Mouse (Mus musculus) megakaryocyte, embryonic 14.5 days (primary cell): ENCODE results near the gene Tmem175. TPM values are rescaled to one million over a fixed set of nuclear protein-coding genes. Genes with fewer than 3 reads are reported as not detected.

Experiments
- H3K27me3 ChIP-seq: replicated peaks from 2 replicates; pipeline ENCODE3; 2012; ENCODE audit warnings: inconsistent platforms
- H3K36me3 ChIP-seq: replicated peaks from 2 replicates; pipeline ENCODE3; 2012; ENCODE audit warnings: low read length, inconsistent platforms, mixed read lengths
- H3K4me1 ChIP-seq: 2 replicates; pipeline ENCODE4 v1.6.1; 2012; ENCODE audit warnings: inconsistent platforms
- H3K4me3 ChIP-seq: replicated peaks from 2 replicates; pipeline ENCODE3; 2012; ENCODE audit warnings: moderate library complexity, mild to moderate bottlenecking, inconsistent platforms
- H3K9me3 ChIP-seq: 2 replicates; pipeline ENCODE4 v1.6.1; 2012; ENCODE audit warnings: inconsistent platforms
- FLI1 ChIP-seq: IDR thresholded peaks from 2 replicates; pipeline ENCODE4 v1.6.1; 2012; ENCODE audit warnings: low read length, inconsistent platforms, mixed read lengths
- GATA1 ChIP-seq: IDR thresholded peaks from 3 replicates; pipeline ENCODE4 v1.6.1; 2012; ENCODE audit warnings: mixed read lengths, low read length, inconsistent platforms, borderline replicate concordance
- polyA plus RNA-seq: library from polyadenylated mRNA; stranded (reverse); fragments of >175 nt; gene quantifications from 2 replicates; pipeline ENCODE4 v1.2.3, GENCODE M21; 2012; ENCODE audit warnings: low replicate concordance; ENCODE audit not compliant: insufficient read depth

The Tmem175 gene
- polyA plus RNA-seq, 1 experiment = 2.8 TPM

DNA sequence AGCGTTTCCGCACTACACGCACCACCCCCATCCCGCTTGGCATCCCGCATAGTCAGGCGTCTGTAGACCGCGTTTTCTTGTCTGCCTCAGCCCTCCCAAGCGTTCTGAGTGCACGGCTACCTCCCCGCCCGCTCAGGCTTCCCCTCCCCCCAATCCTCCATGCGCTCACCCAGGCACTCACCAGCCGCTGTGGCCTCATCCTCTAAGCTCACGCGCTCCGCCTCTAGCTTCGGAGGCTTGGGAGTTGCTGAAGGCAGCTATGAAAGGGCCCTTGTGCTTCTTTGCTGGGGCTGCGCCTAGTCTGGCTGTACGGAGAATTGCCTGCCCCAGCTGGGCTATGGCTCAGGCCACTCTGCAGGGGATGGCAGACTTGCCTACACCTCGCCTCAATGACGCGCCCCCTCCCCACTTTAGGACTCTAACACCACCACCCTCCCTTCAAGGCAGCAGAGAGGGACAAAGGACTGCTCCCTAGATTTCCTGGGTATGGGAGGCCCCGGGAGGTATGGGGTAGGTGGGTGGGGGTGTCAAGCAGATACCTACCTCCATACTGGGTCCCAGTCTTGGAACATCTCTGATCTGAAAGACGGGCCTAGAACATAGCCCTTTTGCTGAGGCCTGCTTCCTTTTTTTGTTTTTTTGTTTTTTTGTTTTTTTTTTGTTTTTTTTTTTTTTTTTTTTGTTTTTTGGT is 48.2 kb downstream of the Tmem175 start:
- H3K36me3 ChIP-seq = peaks cover 31% of the 10 kb centered on the region
- H3K4me3 ChIP-seq = no peak overlapping the region
- H3K27me3 ChIP-seq = no peaks in the 10 kb centered on the region
- no peak for TF ChIP-seq GATA1
- no peak for TF ChIP-seq FLI1
- no peaks in the 10 kb centered on the region for H3K9me3 ChIP-seq
- H3K4me1 ChIP-seq = peaks cover 15% of the 10 kb centered on the region

DNA sequence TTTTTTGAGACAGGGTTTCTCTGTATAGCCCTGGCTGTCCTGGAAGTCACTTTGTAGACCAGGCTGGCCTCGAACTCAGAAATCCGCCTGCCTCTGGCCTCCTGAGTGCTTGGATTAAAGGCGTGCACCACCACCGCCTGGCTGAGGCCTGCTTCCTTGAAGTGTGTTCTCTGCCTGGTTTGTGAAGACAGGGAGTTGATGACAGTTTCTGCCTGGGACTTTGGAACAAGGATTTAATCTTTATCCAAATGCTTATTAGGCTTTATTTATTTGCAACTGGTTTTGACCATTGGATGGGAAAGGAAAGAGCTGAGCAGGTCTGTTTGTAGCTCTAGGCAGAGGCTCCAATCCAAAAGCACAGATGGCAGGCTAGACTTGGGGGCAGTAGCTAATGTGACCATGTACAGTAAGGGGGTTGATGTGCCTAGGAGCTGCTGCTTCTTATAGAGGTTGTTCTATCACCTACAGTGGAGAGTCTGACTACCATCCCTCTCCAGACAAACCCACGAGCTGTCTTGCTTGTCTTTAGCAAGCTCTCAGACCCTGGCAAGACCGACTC is 48.8 kb downstream of the Tmem175 start:
- Histone ChIP-seq H3K27me3 (no peaks in the 10 kb centered on the region), H3K9me3 (no peaks in the 10 kb centered on the region), H3K36me3 (peaks cover 30% of the 10 kb centered on the region), H3K4me3 (no peak overlapping the region), H3K4me1 (peaks cover 15% of the 10 kb centered on the region)
- no peak for TF ChIP-seq FLI1
- no peak for TF ChIP-seq GATA1

GRCm38 (mm10) chr5:108679909-108680308 is 50.3 kb downstream of the Tmem175 start:
- no peaks in the 10 kb centered on the region for H3K9me3 ChIP-seq
- H3K4me3 ChIP-seq = no peak overlapping the region
- peaks cover 25% of the 10 kb centered on the region for H3K36me3 ChIP-seq
- peaks cover 15% of the 10 kb centered on the region for H3K4me1 ChIP-seq
- no peaks in the 10 kb centered on the region for H3K27me3 ChIP-seq
- no peak for TF ChIP-seq FLI1
- no peak for TF ChIP-seq GATA1

DNA sequence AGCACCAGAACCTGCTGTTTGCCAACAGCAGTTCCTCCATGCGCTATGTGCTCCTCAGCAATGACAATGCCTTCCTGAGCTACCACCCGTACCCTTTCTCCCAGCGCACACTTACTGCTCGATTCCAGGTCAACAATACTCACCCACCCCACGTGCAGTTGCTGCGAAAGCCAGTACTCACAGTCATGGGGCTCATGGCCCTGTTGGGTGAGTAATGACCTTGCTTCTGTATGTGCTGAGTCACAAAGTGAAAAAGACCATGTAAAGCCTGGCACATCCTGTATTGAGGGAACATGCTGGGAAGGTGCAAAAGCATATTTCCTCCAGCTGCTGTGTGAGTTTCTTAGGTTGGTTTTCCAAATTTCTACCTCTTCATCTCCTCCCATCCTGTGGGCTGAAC is 51.3 kb downstream of the Tmem175 start:
- Histone ChIP-seq H3K4me3 (peak overlapping the region; percentile 29), H3K9me3 (no peaks in the 10 kb centered on the region), H3K27me3 (no peaks in the 10 kb centered on the region), H3K36me3 (peaks cover 25% of the 10 kb centered on the region), H3K4me1 (peaks cover 15% of the 10 kb centered on the region)
- TF ChIP-seq GATA1 (no peak), FLI1 (no peak)

DNA sequence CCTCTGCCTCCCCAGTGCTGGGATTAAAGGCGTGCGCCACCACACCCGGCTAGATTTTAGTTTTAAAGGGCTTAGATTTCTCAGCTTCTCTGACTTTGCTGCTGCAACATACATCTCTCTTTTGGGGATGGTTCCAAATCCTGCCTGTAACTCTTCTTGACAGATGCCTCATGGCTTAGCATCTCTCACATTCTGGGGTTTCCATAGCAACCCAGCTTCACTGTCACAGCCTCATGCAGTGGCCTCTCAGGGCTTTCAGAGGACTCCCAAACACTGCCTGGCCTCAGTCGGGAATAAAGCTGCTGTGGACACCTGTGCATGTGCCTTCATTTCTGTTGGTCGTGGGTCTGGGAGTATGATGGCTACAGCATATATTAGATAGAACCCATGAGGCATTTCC is 59.5 kb downstream of the Tmem175 start:
- peaks cover 29% of the 10 kb centered on the region for H3K27me3 ChIP-seq
- TF ChIP-seq GATA1 = no peak
- H3K36me3 ChIP-seq = no peaks in the 10 kb centered on the region
- peaks cover 28% of the 10 kb centered on the region for H3K4me1 ChIP-seq
- H3K9me3 ChIP-seq = no peaks in the 10 kb centered on the region
- H3K4me3 ChIP-seq = no peak overlapping the region

DNA sequence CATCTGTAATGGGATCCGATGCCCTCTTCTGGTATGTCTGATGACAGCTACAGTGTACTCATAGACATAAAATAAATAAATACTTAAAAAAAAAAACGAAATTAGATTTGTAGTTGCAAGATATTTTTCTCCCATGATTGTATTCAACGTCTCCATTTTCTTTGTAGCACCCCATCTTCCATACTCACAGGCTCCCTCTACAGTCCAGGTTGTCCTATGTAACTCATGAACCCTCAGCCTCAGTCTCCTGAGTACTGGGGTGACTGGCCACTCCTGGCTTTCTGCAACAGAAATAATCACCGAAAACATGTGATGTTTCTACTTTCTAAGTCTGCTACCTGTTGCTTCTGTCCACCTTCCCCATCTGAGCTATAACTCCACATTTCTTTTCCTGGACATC is 61.6 kb downstream of the Tmem175 start:
- no peaks in the 10 kb centered on the region for H3K36me3 ChIP-seq
- TF ChIP-seq GATA1 = no peak
- no peak for TF ChIP-seq FLI1
- H3K4me3 ChIP-seq = no peak overlapping the region

GRCm38 (mm10) chr5:108692271-108692670 is 62.7 kb downstream of the Tmem175 start, which contains the start of gene Fgfrl1:
Gene Fgfrl1, plus strand, starts transcription at chr5:108692382.
- H3K4me3 ChIP-seq = peak within 1 kb of the TSS; percentile 91
- no peak for TF ChIP-seq FLI1
- no peak for TF ChIP-seq GATA1
- H3K27me3 ChIP-seq = peaks cover 55% of the 10 kb centered on the region
- H3K9me3 ChIP-seq = no peaks in the 10 kb centered on the region
- H3K4me1 ChIP-seq = peaks cover 48% of the 10 kb centered on the region
- no peaks in the 10 kb centered on the region for H3K36me3 ChIP-seq

More for the DNA sequence above, 61.6 kb downstream of the Tmem175 start:
- Histone ChIP-seq H3K4me1 (peaks cover 45% of the 10 kb centered on the region), H3K9me3 (no peaks in the 10 kb centered on the region), H3K27me3 (peaks cover 50% of the 10 kb centered on the region)

DNA sequence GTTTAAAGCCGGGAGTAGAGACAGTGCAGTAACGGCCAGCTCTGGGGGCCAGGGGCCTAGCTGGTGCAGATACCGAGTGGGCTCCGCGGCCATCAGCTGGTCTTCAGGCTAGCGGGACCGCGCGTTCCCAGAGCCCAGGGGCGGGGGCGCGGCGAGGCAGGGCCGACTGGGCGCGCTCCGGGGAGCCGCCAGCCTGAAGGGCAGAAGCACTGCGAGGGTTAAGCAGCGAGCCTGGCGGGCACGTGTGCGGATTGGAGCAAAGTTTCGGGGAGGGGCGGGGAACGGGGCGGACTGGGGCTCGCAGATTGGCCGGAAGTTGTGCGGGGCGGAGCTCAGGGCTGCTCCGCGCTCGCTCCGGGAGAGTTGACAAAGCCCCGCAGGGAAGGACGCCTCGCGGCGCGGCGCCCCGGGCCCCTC is 64.3 kb downstream of the Tmem175 start:
- peaks cover 48% of the 10 kb centered on the region for H3K4me1 ChIP-seq
- H3K4me3 ChIP-seq = peak overlapping the region; percentile 91

GRCm38 (mm10) chr5:108694352-108695261 is 65.0 kb downstream of the Tmem175 start:
- H3K4me1 ChIP-seq = peaks cover 48% of the 10 kb centered on the region
- H3K9me3 ChIP-seq = no peaks in the 10 kb centered on the region
- H3K36me3 ChIP-seq = no peaks in the 10 kb centered on the region
- peaks cover 68% of the 10 kb centered on the region for H3K27me3 ChIP-seq
- H3K4me3 ChIP-seq = peak overlapping the region; percentile 91
- no peak for TF ChIP-seq GATA1
- no peak for TF ChIP-seq FLI1

More for the DNA sequence above, 64.3 kb downstream of the Tmem175 start:
- Histone ChIP-seq H3K9me3 (no peaks in the 10 kb centered on the region), H3K36me3 (no peaks in the 10 kb centered on the region), H3K27me3 (peaks cover 66% of the 10 kb centered on the region)
- TF ChIP-seq GATA1 (no peak), FLI1 (no peak)

DNA sequence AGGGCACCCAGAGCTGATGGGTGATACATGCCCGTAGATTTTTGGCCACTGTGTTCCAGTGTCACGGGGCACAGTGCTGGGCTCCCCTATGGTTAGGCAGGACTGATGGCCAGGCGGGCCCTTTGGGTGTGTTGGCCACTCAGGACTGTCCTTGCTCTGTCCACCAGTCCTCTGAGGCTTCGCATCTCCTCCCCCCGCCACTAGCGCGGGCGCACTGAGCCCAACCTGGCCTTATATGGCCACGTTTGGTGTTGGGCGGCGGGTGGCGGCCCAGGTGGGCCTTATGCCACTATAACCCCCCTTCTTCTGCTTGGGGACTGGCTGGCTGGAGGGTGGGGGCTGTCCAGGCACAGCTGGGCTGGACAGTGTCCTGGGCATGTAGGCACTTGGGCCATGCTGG is 66.3 kb downstream of the Tmem175 start:
- TF ChIP-seq FLI1 (no peak), GATA1 (no peak)
- Histone ChIP-seq H3K9me3 (no peaks in the 10 kb centered on the region), H3K27me3 (peaks cover 78% of the 10 kb centered on the region), H3K4me1 (peaks cover 48% of the 10 kb centered on the region), H3K4me3 (no peak overlapping the region), H3K36me3 (no peaks in the 10 kb centered on the region)
